Mouse (Mus musculus): ENCODE measurements at regions not wholly inside any gene's neighbourhood (a gene's known extent, or its start where the extent isn't known, plus 50 kb on each side); places are given as distances from the start of the nearest gene placed in this dataset.

DNA sequence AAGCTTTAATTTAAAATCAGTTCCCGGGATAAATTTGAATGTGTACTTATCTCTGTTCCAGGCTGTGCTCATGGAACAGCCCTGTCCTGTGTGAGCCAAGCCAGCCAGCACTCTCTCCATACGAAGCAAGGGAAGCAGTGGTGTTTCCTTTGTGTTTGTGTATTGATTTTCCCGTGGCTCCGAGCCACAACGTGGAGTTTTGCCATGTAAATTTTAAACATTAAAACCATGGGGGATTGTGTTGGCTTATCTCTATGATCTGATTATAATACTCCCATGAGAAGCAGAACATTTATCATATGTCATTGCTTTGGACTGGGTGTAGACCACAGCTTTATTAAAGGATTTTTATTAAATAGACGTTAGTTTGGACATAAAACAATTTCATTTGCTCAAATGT lies 106.1 kb upstream of the Npvf start:
- Histone ChIP-seq H3K36me3 (no peaks in the 10 kb centered on the region), H3K9ac (no peak overlapping the region), H3K4me1 (no peaks in the 10 kb centered on the region), H3K9me3 (no peaks in the 10 kb centered on the region), H3K27ac (no peak overlapping the region), H3K4me3 (no peak overlapping the region), H3K27me3 (peaks cover 17% of the 10 kb centered on the region; the same call in 1 of the 2 replicates), H3K4me2 (replicated peaks) (no peak overlapping the region)
- no peak for ATAC-seq (ENCODE audit: low FRiP score, low read depth)
- 80% methylated on average over 6 of the region's 6 CpGs for WGBS

DNA sequence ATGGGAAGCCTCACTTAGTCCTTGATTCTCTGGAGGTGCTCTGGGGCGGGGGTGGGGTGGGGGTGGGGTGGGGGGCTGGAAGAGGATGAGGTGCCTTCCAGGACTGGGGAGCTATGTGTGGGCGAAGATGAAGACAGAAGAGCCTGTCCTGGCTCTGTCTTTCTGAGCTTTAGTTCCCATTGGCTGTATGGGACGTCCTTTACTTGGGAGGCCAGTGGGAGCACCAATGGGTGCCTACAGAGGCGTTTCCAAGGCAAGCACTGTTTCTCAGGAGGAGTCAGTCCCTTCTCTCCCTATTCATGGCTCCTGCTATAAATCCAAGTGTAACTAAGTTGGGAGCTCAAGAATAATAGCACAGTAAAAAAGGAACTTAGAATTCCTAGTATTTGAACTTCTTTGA lies 108.9 kb upstream of the Npvf start:
- 48% methylated on average over 4 of the region's 4 CpGs for WGBS
- no peak overlapping the region for H3K4me2 ChIP-seq (replicated peaks)
- H3K9me3 ChIP-seq = no peaks in the 10 kb centered on the region
- no peak overlapping the region for H3K27ac ChIP-seq
- no peaks in the 10 kb centered on the region for H3K4me1 ChIP-seq
- H3K9ac ChIP-seq = no peak overlapping the region
- ATAC-seq (ENCODE audit: low FRiP score, low read depth) = no peak
- no peaks in the 10 kb centered on the region for H3K36me3 ChIP-seq
- peaks cover 17% of the 10 kb centered on the region; the same call in 1 of the 2 replicates for H3K27me3 ChIP-seq
- H3K4me3 ChIP-seq = no peak overlapping the region

DNA sequence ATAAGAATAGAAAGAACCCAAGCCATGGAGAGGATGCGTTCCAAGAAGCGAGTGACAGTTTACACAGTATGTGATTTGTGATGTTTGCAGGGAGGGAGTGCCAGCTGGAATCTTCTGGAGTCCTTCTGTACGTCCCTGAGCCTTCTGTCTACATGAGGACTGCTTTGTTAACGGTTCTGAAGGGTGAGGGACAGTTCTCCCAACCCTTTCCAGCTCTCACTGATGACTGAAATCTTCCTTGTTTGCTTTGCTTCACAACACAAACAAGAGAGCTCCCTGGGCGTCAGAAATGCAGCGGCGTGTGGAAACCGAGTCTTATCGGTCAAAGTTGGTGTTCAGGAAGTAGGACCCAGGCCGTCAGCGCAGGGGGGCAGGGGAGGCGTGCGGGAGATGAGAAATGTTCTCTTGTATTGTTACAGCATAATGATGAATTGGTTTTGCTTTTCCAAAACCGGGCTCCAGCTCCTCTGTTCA lies 112.2 kb upstream of the Npvf start:
- Histone ChIP-seq H3K27me3 (peaks cover 15% of the 10 kb centered on the region), H3K36me3 (no peaks in the 10 kb centered on the region), H3K27ac (no peak overlapping the region), H3K4me3 (no peak overlapping the region), H3K9ac (no peak overlapping the region), H3K9me3 (no peaks in the 10 kb centered on the region), H3K4me2 (replicated peaks) (no peak overlapping the region), H3K4me1 (no peaks in the 10 kb centered on the region)
- WGBS = 87% methylated on average over 14 of the region's 14 CpGs
- ATAC-seq (ENCODE audit: low FRiP score, low read depth) = no peak

DNA sequence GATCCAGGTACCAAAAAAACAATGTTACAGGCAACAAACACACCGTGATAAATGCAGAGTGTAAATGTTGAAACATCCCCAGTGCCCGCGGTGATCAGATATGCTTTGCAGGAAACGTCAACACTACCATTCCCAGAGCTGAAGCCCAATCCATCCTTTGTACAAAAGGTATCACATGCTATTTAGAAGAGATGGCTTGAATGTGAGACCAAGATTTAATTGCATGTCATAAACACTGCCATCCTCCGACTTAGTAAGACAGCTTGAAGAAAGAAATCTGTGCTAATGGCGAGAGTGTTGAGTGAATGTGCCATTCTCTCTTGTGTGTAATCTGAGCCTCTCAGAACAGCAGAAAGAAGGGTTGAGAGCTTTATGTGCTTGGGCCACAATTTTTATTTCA lies 112.9 kb upstream of the Npvf start:
- Histone ChIP-seq H3K4me3 (no peak overlapping the region), H3K4me1 (no peaks in the 10 kb centered on the region), H3K9ac (no peak overlapping the region), H3K36me3 (no peaks in the 10 kb centered on the region), H3K4me2 (replicated peaks) (no peak overlapping the region), H3K9me3 (no peaks in the 10 kb centered on the region), H3K27me3 (peaks cover 15% of the 10 kb centered on the region), H3K27ac (no peak overlapping the region)
- no peak for ATAC-seq (ENCODE audit: low FRiP score, low read depth)
- WGBS = 48% methylated on average over 6 of the region's 6 CpGs

DNA sequence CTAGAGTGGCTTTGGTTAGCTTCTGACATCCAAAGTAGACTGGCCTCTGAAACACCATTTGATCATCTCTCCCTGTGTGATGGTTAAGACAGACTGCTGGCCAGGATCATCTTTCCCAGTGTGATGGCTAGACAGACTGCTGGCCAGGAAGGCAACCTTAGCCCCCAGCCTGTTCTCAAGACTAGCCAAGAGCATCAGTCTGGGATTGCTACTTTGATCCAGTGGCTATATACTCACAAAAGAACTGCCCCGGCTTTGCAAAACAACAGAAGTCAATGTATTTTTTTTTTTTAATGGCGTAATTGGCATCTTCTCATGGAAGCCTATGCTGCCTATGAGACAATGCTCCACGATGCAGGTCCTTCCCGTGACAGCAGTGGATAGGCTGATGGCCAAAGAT lies 113.6 kb upstream of the Npvf start:
- Histone ChIP-seq H3K36me3 (no peaks in the 10 kb centered on the region), H3K4me3 (no peak overlapping the region), H3K9me3 (no peaks in the 10 kb centered on the region), H3K9ac (no peak overlapping the region), H3K4me1 (no peaks in the 10 kb centered on the region), H3K4me2 (replicated peaks) (no peak overlapping the region), H3K27ac (no peak overlapping the region), H3K27me3 (peaks cover 15% of the 10 kb centered on the region)
- WGBS = 92% methylated on average over 4 of the region's 4 CpGs
- ATAC-seq (ENCODE audit: low FRiP score, low read depth) = no peak

DNA sequence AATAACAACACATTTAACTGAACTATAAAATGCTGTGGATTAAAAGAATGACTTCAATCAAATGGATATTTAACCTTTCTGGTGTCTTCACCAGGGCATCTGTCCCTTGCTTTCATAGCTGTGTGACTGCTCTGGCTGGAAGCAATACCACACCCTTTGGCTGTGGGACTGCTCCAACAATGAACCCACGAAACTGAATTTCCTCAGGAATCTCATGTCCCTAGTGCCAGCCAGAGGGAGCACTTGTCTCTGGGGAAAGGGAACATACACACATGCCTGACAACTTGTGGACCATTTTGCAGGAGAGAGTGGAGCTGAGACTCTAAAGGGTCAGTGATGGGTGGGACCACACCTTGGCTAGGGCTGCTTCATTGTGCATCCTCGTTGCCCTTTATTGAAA lies 114.9 kb upstream of the Npvf start:
- no peak for ATAC-seq (ENCODE audit: low FRiP score, low read depth)
- Histone ChIP-seq H3K4me3 (no peak overlapping the region), H3K9ac (no peak overlapping the region), H3K9me3 (no peaks in the 10 kb centered on the region), H3K27ac (no peak overlapping the region), H3K4me2 (replicated peaks) (no peak overlapping the region), H3K27me3 (peaks cover 13% of the 10 kb centered on the region), H3K4me1 (no peaks in the 10 kb centered on the region), H3K36me3 (no peaks in the 10 kb centered on the region)
- 84% methylated on average over 2 of the region's 2 CpGs for WGBS

DNA sequence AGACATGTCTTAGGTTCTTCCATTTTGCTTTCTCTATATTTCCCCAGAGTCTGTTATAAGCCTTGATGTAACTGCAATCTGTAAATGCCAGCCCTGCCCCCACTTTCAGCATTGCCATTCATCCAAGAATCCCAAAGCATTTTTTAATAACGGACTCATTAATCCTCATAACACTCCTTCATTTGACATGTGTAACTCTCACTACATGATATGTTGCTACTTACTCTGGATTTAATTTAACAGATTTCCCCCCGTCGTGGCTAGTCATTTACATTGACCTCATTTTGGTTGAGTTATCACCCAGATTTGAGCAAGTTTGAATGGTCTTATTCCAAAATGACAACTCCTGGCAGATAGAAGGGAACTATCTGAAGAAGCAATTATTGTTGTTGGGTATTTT lies 116.2 kb upstream of the Npvf start:
- no peak overlapping the region for H3K9ac ChIP-seq
- 72% methylated on average over 3 of the region's 3 CpGs for WGBS
- ATAC-seq (ENCODE audit: low FRiP score, low read depth) = no peak

DNA sequence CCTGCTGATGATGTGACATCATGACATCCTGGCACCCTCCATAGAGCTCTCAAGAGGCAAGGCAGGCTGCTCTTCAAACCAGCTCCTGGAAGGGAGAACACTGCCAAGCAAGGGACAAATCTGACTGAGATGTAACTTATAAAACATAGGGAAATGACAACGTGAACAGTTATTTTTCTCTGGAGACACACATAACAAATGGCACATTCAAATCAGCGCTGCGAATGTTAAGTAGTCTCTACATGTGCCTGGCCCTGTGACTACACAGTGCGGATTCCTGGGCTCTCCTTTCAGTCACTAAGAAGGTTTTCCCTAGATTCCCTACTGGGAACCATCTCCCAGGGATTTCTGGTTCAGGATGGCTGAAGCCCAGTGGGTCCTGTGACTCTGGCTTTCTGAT lies 121.4 kb upstream of the Npvf start:
- no peaks in the 10 kb centered on the region for H3K9me3 ChIP-seq
- ATAC-seq (ENCODE audit: low FRiP score, low read depth) = no peak
- 87% methylated on average over 4 of the region's 4 CpGs for WGBS
- no peak overlapping the region for H3K9ac ChIP-seq
- no peak overlapping the region for H3K4me3 ChIP-seq
- H3K4me1 ChIP-seq = peaks cover 27% of the 10 kb centered on the region
- H3K36me3 ChIP-seq = no peaks in the 10 kb centered on the region
- no peak overlapping the region for H3K27ac ChIP-seq
- 0 out of 2 replicates have a peak, but pooled peaks cover 2% of the 10 kb centered on the region for H3K27me3 ChIP-seq
- no peak overlapping the region for H3K4me2 ChIP-seq (replicated peaks)

More for the DNA sequence above, 116.2 kb upstream of the Npvf start:
- H3K36me3 ChIP-seq = no peaks in the 10 kb centered on the region
- H3K4me2 ChIP-seq (replicated peaks) = no peak overlapping the region
- H3K27me3 ChIP-seq = peaks cover 12% of the 10 kb centered on the region
- H3K4me1 ChIP-seq = no peaks in the 10 kb centered on the region
- H3K4me3 ChIP-seq = no peak overlapping the region
- H3K9me3 ChIP-seq = no peaks in the 10 kb centered on the region
- no peak overlapping the region for H3K27ac ChIP-seq

DNA sequence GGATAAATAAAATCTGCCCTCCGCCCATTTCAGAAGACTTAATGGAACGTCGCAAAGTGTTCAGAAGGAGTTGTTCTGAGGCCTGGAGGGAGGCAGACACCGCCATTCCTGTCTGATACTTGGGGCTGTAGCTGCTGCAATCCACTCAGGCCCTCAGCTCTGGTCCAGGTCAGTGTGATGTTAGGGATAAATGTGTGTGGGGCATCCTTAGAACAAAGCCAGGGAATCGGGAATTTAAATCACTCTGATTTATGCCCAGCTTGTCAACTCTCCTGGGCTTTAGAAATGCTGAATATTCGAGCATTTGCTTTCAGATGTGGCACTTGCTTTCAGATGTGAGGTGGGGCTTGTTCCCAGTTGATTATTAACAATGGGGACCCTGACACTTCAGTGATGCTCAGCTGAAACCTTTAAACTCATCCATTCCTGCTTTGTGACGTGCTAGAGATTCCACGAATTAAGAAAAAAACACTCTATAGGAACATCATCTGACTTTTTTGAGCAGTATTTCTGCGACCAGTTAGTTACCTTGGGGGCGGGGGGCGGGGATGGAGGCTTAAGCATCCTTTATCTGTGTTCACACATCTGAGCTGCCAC lies 122.1 kb upstream of the Npvf start:
- H3K4me3 ChIP-seq = no peak overlapping the region
- no peaks in the 10 kb centered on the region for H3K9me3 ChIP-seq
- H3K36me3 ChIP-seq = no peaks in the 10 kb centered on the region
- H3K27ac ChIP-seq = no peak overlapping the region
- 0 out of 2 replicates have a peak, but pooled peaks cover 2% of the 10 kb centered on the region for H3K27me3 ChIP-seq
- 58% methylated on average over 11 of the region's 11 CpGs for WGBS
- no peak for ATAC-seq (ENCODE audit: low FRiP score, low read depth)
- H3K4me2 ChIP-seq (replicated peaks) = peak overlapping the region; percentile 46; the same call in 1 of the 2 replicates
- H3K4me1 ChIP-seq = peaks cover 34% of the 10 kb centered on the region
- H3K9ac ChIP-seq = no peak overlapping the region

DNA sequence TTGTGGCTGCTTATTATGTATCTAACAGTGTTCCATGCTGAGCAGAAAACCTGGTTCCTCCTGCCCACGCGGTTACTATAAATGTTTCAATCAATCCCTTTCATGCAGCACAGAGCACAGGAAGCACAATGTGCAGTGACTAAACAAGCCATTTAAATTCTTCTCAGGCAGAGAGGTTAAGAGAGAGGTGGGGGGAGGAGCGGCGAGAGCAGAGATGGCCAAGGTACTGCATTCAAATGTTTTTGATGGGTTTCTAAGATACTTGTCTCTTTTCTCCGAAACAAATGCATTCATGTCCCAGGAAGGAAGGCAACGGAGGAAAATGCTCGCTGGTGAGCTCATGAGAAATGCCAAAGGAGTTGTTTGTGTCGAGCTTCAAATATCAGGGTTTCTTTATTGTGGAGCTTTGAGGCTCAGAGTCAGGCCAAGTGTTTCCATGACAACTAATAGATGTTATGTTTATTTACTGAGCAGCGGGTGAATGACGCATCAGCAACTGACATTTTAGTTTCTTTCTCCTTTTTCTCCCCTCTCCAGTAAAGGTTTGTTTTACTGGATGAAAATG lies 122.8 kb upstream of the Npvf start:
- Histone ChIP-seq H3K4me2 (replicated peaks) (peak overlapping the region; percentile 46), H3K4me1 (peaks cover 41% of the 10 kb centered on the region), H3K36me3 (no peaks in the 10 kb centered on the region), H3K27me3 (0 out of 2 replicates have a peak, but pooled peaks cover 2% of the 10 kb centered on the region), H3K9me3 (no peaks in the 10 kb centered on the region), H3K4me3 (0 out of 2 replicates have a peak overlapping the region, but pooled peaks have one; percentile 1), H3K27ac (peak overlapping the region; percentile 44; the same call in 1 of the 2 replicates), H3K9ac (no peak overlapping the region)
- 0 out of 2 replicates have a peak, but pooled peaks have one; percentile 32 for ATAC-seq (ENCODE audit: low FRiP score, low read depth)
- 11% methylated on average over 10 of the region's 10 CpGs for WGBS

DNA sequence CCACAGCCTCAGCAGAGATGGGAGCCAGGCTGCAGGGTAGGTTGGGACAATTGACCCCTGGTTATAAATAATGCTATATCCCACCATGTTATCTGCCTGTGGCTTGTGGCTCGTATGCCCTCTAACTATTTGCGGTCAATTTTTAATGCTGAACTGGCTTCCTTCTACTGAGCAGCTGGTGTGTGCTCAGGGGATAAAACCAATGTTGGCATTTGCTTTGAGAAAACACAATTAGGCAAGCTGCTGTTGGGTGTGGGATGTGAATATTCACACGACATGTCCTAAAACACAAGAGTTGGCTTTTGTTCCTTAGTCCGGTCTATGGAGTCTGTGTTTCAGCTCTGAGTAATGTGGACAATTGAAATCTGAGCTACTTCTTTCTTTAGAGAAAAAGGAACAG lies 123.6 kb upstream of the Npvf start:
- Histone ChIP-seq H3K36me3 (no peaks in the 10 kb centered on the region), H3K4me1 (peaks cover 44% of the 10 kb centered on the region), H3K4me3 (no peak overlapping the region), H3K4me2 (replicated peaks) (no peak overlapping the region), H3K9ac (no peak overlapping the region), H3K27ac (no peak overlapping the region), H3K9me3 (no peaks in the 10 kb centered on the region), H3K27me3 (0 out of 2 replicates have a peak, but pooled peaks cover 2% of the 10 kb centered on the region)
- 41% methylated on average over 4 of the region's 4 CpGs for WGBS
- no peak for ATAC-seq (ENCODE audit: low FRiP score, low read depth)

DNA sequence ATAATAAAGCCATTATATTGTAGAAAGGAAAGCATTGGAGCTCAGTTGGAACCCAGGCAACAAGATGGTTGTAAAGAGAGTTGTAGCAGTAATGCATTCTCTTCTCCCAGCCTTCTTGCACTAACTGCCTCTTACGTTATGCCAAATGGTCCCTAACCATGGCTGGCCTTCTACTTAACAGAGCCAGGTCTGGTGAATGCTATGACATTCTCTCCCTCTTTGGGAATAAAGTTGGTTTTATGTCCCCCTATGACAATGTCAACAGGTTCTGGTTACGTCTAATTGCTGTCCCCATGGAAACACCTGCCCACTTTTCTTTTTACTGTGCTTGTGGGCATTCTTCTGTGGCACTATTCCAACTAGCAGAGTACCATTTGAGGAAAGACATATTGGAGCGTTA lies 126.4 kb upstream of the Npvf start:
- 48% methylated on average over 3 of the region's 3 CpGs for WGBS
- H3K27me3 ChIP-seq = peaks cover 15% of the 10 kb centered on the region

More for the DNA sequence above, 126.4 kb upstream of the Npvf start:
- H3K4me2 ChIP-seq (replicated peaks) = no peak overlapping the region
- H3K9ac ChIP-seq = no peak overlapping the region
- H3K4me1 ChIP-seq = peaks cover 44% of the 10 kb centered on the region
- no peaks in the 10 kb centered on the region for H3K36me3 ChIP-seq
- no peak overlapping the region for H3K4me3 ChIP-seq
- no peak overlapping the region for H3K27ac ChIP-seq
- ATAC-seq (ENCODE audit: low FRiP score, low read depth) = peak; percentile 75
- H3K9me3 ChIP-seq = no peaks in the 10 kb centered on the region
